Mouse (Mus musculus): ENCODE measurements around the gene 9930111J21Rik1.

- no peak for TF ChIP-seq CTCF (IDR thresholded peaks at IDR 0.05; ENCODE audit: insufficient read depth, low read length)
- no peak for TF ChIP-seq POLR2A (IDR thresholded peaks at IDR 0.05; ENCODE audit: borderline replicate concordance, extremely low read depth, low read depth, low read length)
Measured at GRCm38 (mm10) chr11:48913611-48914010, 65.6 kb downstream of the 9930111J21Rik1 start.
